Mouse (Mus musculus): ENCODE measurements around the gene Wipf3. TPM values are rescaled to one million over a fixed set of nuclear protein-coding genes. Genes with fewer than 3 reads are reported as not detected.

The Wipf3 gene
- polyA plus RNA-seq, 1 experiment from 2014 or later: 1.4 TPM

DNA sequence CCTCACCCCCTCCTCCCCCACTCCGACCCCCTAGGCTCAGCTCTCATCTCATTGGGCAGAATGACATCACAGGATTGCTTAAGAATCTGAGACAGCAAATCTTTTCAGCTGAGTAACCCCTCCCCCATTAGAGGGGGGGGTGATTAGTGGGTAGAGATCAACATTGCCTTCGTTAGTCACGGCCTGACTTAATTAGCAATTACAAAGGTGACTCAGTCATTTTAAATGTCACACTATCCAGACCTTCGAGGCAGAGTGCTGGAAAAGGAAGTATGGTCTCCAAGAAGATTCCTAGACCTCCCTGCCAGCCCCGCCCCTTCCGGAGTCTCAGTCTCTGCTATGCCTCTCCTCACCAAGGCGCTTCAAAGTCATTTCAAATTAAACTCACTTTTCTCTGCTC is 6.3 kb downstream of the Wipf3 start:
- Histone ChIP-seq H3K36me3 (no peaks in the 10 kb centered on the region), H3K9ac (no peak overlapping the region), H3K27ac (no peak overlapping the region), H3K27me3 (replicated peaks) (peaks cover 8% of the 10 kb centered on the region), H3K9me3 (no peaks in the 10 kb centered on the region), H3K4me3 (no peak overlapping the region), H3K4me1 (no peaks in the 10 kb centered on the region; the same call in 1 of the 2 replicates), H3K4me2 (replicated peaks) (no peak overlapping the region)
- no peak for ATAC-seq (ENCODE audit: low FRiP score, low read depth)
- WGBS: 47% methylated on average over 7 of the region's 7 CpGs

GRCm38 (mm10) chr6:54436286-54436685 is 6.9 kb downstream of the Wipf3 start:
- no peaks in the 10 kb centered on the region for H3K36me3 ChIP-seq
- no peak overlapping the region for H3K27ac ChIP-seq
- H3K27me3 ChIP-seq (replicated peaks): 0 out of 2 replicates have a peak, but pooled peaks cover 3% of the 10 kb centered on the region
- no peaks in the 10 kb centered on the region; the same call in 1 of the 2 replicates for H3K4me1 ChIP-seq
- ATAC-seq (ENCODE audit: low FRiP score, low read depth): no peak
- no peak overlapping the region for H3K9ac ChIP-seq
- WGBS: 77% methylated on average over 5 of the region's 5 CpGs
- H3K4me3 ChIP-seq: no peak overlapping the region
- no peaks in the 10 kb centered on the region for H3K9me3 ChIP-seq
- H3K4me2 ChIP-seq (replicated peaks): no peak overlapping the region

- no peaks in the 10 kb centered on the region for H3K27me3 ChIP-seq (replicated peaks)
- no peak overlapping the region for H3K4me2 ChIP-seq (replicated peaks)
- no peak for ATAC-seq (ENCODE audit: low FRiP score, low read depth)
- 79% methylated on average over 4 of the region's 4 CpGs for WGBS
- H3K36me3 ChIP-seq: no peaks in the 10 kb centered on the region
- no peak overlapping the region for H3K27ac ChIP-seq
- H3K4me3 ChIP-seq: no peak overlapping the region
- H3K9ac ChIP-seq: no peak overlapping the region
- no peaks in the 10 kb centered on the region for H3K9me3 ChIP-seq
- H3K4me1 ChIP-seq: no peaks in the 10 kb centered on the region; the same call in 1 of the 2 replicates
These were observed 9.1 kb downstream of the Wipf3 start for GRCm38 (mm10) chr6:54438510-54438909.

- WGBS: 94% methylated on average over 6 of the region's 6 CpGs
- Histone ChIP-seq H3K4me3 (no peak overlapping the region), H3K9me3 (no peaks in the 10 kb centered on the region), H3K4me2 (replicated peaks) (no peak overlapping the region), H3K4me1 (no peaks in the 10 kb centered on the region), H3K9ac (no peak overlapping the region), H3K27ac (no peak overlapping the region), H3K27me3 (replicated peaks) (no peaks in the 10 kb centered on the region), H3K36me3 (no peaks in the 10 kb centered on the region)
- no peak for ATAC-seq (ENCODE audit: low FRiP score, low read depth)
These were observed 11.3 kb downstream of the Wipf3 start for GRCm38 (mm10) chr6:54440658-54441057.

GRCm38 (mm10) chr6:54443657-54444056 is 14.3 kb downstream of the Wipf3 start:
- no peak overlapping the region for H3K4me3 ChIP-seq
- no peak for ATAC-seq (ENCODE audit: low FRiP score, low read depth)
- 78% methylated on average over 4 of the region's 4 CpGs for WGBS
- H3K36me3 ChIP-seq: no peaks in the 10 kb centered on the region
- no peak overlapping the region for H3K4me2 ChIP-seq (replicated peaks)
- H3K9ac ChIP-seq: no peak overlapping the region
- H3K27me3 ChIP-seq (replicated peaks): no peaks in the 10 kb centered on the region
- no peaks in the 10 kb centered on the region for H3K9me3 ChIP-seq
- H3K27ac ChIP-seq: no peak overlapping the region
- no peaks in the 10 kb centered on the region for H3K4me1 ChIP-seq

- WGBS: 77% methylated on average over 7 of the region's 7 CpGs
- H3K27ac ChIP-seq: no peak overlapping the region
- no peak for ATAC-seq (ENCODE audit: low FRiP score, low read depth)
- H3K27me3 ChIP-seq (replicated peaks): no peaks in the 10 kb centered on the region
- no peaks in the 10 kb centered on the region for H3K9me3 ChIP-seq
- H3K36me3 ChIP-seq: no peaks in the 10 kb centered on the region
- H3K4me1 ChIP-seq: no peaks in the 10 kb centered on the region
- no peak overlapping the region for H3K4me3 ChIP-seq
- H3K9ac ChIP-seq: no peak overlapping the region
- no peak overlapping the region for H3K4me2 ChIP-seq (replicated peaks)
These were observed 14.7 kb downstream of the Wipf3 start for GRCm38 (mm10) chr6:54444086-54444485.

GRCm38 (mm10) chr6:54445249-54445818 is 15.9 kb downstream of the Wipf3 start:
- Histone ChIP-seq H3K9me3 (no peaks in the 10 kb centered on the region), H3K27ac (no peak overlapping the region), H3K27me3 (replicated peaks) (no peaks in the 10 kb centered on the region), H3K4me2 (replicated peaks) (no peak overlapping the region), H3K36me3 (no peaks in the 10 kb centered on the region), H3K4me3 (no peak overlapping the region), H3K9ac (no peak overlapping the region), H3K4me1 (no peaks in the 10 kb centered on the region)
- no peak for ATAC-seq (ENCODE audit: low FRiP score, low read depth)
- WGBS: 90% methylated on average over 7 of the region's 7 CpGs

GRCm38 (mm10) chr6:54447353-54447752 is 17.9 kb downstream of the Wipf3 start:
- Histone ChIP-seq H3K4me3 (no peak overlapping the region), H3K27me3 (replicated peaks) (no peaks in the 10 kb centered on the region), H3K36me3 (no peaks in the 10 kb centered on the region), H3K4me1 (no peaks in the 10 kb centered on the region), H3K9ac (no peak overlapping the region), H3K9me3 (no peaks in the 10 kb centered on the region), H3K4me2 (replicated peaks) (no peak overlapping the region), H3K27ac (no peak overlapping the region)
- ATAC-seq (ENCODE audit: low FRiP score, low read depth): no peak
- WGBS: 83% methylated on average over 4 of the region's 4 CpGs

DNA sequence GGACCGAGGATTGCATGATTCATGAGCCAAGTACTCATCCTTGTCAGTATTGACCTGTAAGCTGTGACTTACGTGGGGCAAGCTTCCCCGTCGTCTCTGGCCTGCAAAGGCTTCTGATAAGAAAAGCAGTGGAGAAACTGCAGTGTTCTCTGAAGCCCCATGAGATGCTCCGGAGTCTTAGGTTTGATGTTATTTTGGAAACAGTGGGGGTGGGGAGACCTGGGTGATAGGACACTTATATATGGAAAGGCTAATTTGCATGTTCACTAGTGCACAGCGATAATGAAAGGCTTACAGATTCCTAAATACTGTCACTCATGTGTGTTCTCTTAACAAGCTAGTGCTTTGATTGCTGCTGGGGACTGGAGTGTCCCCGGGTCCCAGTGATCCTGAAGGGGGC is 30.3 kb downstream of the Wipf3 start:
- Histone ChIP-seq H3K4me3 (no peak overlapping the region), H3K4me2 (replicated peaks) (no peak overlapping the region), H3K9me3 (no peaks in the 10 kb centered on the region), H3K36me3 (no peaks in the 10 kb centered on the region), H3K27ac (no peak overlapping the region), H3K9ac (no peak overlapping the region), H3K4me1 (peaks cover 5% of the 10 kb centered on the region; the same call in 1 of the 2 replicates), H3K27me3 (replicated peaks) (no peaks in the 10 kb centered on the region)
- 71% methylated on average over 7 of the region's 7 CpGs for WGBS
- ATAC-seq (ENCODE audit: low FRiP score, low read depth): no peak

- no peak overlapping the region for H3K4me2 ChIP-seq (replicated peaks)
- no peak for ATAC-seq (ENCODE audit: low FRiP score, low read depth)
- WGBS: 88% methylated on average over 6 of the region's 6 CpGs
These were observed 30.9 kb downstream of the Wipf3 start for GRCm38 (mm10) chr6:54460172-54460914.

GRCm38 (mm10) chr6:54460915-54461671 is 31.7 kb downstream of the Wipf3 start:
- 79% methylated on average over 13 of the region's 13 CpGs for WGBS
- H3K36me3 ChIP-seq: no peaks in the 10 kb centered on the region
- no peaks in the 10 kb centered on the region for H3K9me3 ChIP-seq
- no peak overlapping the region for H3K27ac ChIP-seq
- no peak overlapping the region for H3K4me3 ChIP-seq
- no peak overlapping the region for H3K4me2 ChIP-seq (replicated peaks)
- no peaks in the 10 kb centered on the region for H3K27me3 ChIP-seq (replicated peaks)
- no peak overlapping the region for H3K9ac ChIP-seq
- peaks cover 5% of the 10 kb centered on the region; the same call in 1 of the 2 replicates for H3K4me1 ChIP-seq
- no peak for ATAC-seq (ENCODE audit: low FRiP score, low read depth)

More at GRCm38 (mm10) chr6:54460172-54460914, 30.9 kb downstream of the Wipf3 start:
- no peaks in the 10 kb centered on the region for H3K27me3 ChIP-seq (replicated peaks)
- H3K9me3 ChIP-seq: no peaks in the 10 kb centered on the region
- H3K4me1 ChIP-seq: peaks cover 5% of the 10 kb centered on the region; the same call in 1 of the 2 replicates
- no peaks in the 10 kb centered on the region for H3K36me3 ChIP-seq
- H3K9ac ChIP-seq: no peak overlapping the region
- no peak overlapping the region for H3K27ac ChIP-seq
- H3K4me3 ChIP-seq: no peak overlapping the region

- Histone ChIP-seq H3K27me3 (replicated peaks) (no peaks in the 10 kb centered on the region), H3K4me3 (no peak overlapping the region), H3K9me3 (no peaks in the 10 kb centered on the region), H3K4me1 (peaks cover 5% of the 10 kb centered on the region; the same call in 1 of the 2 replicates), H3K4me2 (replicated peaks) (no peak overlapping the region), H3K36me3 (no peaks in the 10 kb centered on the region), H3K27ac (no peak overlapping the region), H3K9ac (no peak overlapping the region)
- ATAC-seq (ENCODE audit: low FRiP score, low read depth): no peak
- 88% methylated on average over 6 of the region's 6 CpGs for WGBS
These were observed 33.4 kb downstream of the Wipf3 start for GRCm38 (mm10) chr6:54462766-54463165.

Data from neural tube, embryonic 12.5 days (tissue).